Mouse (Mus musculus) ES-E14 (cell line): ENCODE measurements around the gene Unk. TPM values are rescaled to one million over a fixed set of nuclear protein-coding genes. Genes with fewer than 3 reads are reported as not detected.
A peak's percentile ranks its signal among the peaks of the same experiment; 100 is the strongest.

Experiments used
- DNase-seq: peaks from one replicate; pipeline ENCODE4 v3.0.0-alpha.2; 2013; ENCODE audit warnings: low read depth, low spot score
- H3K27ac ChIP-seq: 2 replicates; pipeline ENCODE4 v1.5.1; 2012; ENCODE audit warnings: low read depth, mild to moderate bottlenecking, low read length, moderate library complexity, mixed read lengths; ENCODE audit not compliant: poor library complexity, insufficient read depth, severe bottlenecking
- H3K36me3 ChIP-seq: 2 replicates; pipeline ENCODE4 v1.6.1; 2012; ENCODE audit warnings: mild to moderate bottlenecking, low read length, moderate library complexity, mixed read lengths; ENCODE audit not compliant: control insufficient read depth, poor library complexity, insufficient read depth, severe bottlenecking
- H3K4me1 ChIP-seq, 2 experiments: fragments of 150-350 bp in 1 of 2; sonication (generic) in 1 of 2; 2 replicates each; pipeline ENCODE4 v1.6.1; 2012; ENCODE audit warnings: low read length in 2 of 2, mild to moderate bottlenecking in 1 of 2, mixed read lengths in 1 of 2; ENCODE audit not compliant: control insufficient read depth in 2 of 2, insufficient read depth in 2 of 2, poor library complexity in 1 of 2
- H3K4me3 ChIP-seq, 2 experiments: fragments of 150-350 bp in 1 of 2; sonication (generic) in 1 of 2; 2 replicates each; pipeline ENCODE4 v1.5.1; 2012; ENCODE audit warnings: low read length in 2 of 2, low read depth in 1 of 2, mild to moderate bottlenecking in 1 of 2, mixed read lengths in 1 of 2; ENCODE audit not compliant: insufficient read depth in 1 of 2, poor library complexity in 1 of 2, severe bottlenecking in 1 of 2
- H3K9ac ChIP-seq: 2 replicates; pipeline ENCODE4 v1.6.1; 2012; ENCODE audit warnings: low read depth, mild to moderate bottlenecking, low read length, mixed read lengths; ENCODE audit not compliant: poor library complexity, insufficient read depth, severe bottlenecking
- H3K9me3 ChIP-seq: fragments of 150-350 bp; sonication (generic); 2 replicates; pipeline ENCODE4 v1.6.1; 2012; ENCODE audit warnings: low read depth, mild to moderate bottlenecking, low read length; ENCODE audit not compliant: control insufficient read depth, insufficient read depth
- CHD2 ChIP-seq: IDR thresholded peaks from 2 replicates; pipeline ENCODE4 v1.6.1; 2014; ENCODE audit warnings: mild to moderate bottlenecking, low read depth, low read length, inconsistent platforms
- HCFC1 ChIP-seq: IDR thresholded peaks from 2 replicates; pipeline ENCODE4 v1.6.1; 2012; ENCODE audit warnings: low read length, inconsistent platforms, borderline replicate concordance; ENCODE audit not compliant: insufficient read depth
- MAFK ChIP-seq: IDR thresholded peaks from 2 replicates; pipeline ENCODE4 v1.6.1; 2014; ENCODE audit warnings: mild to moderate bottlenecking, low read depth, low read length, inconsistent platforms; ENCODE audit not compliant: insufficient read depth
- ZC3H11A ChIP-seq: IDR thresholded peaks from 2 replicates; pipeline ENCODE4 v1.6.1; 2012; ENCODE audit warnings: low read depth, mild to moderate bottlenecking, inconsistent platforms, low read length, borderline replicate concordance
- ZNF384 ChIP-seq: IDR thresholded peaks from 2 replicates; pipeline ENCODE4 v1.6.1; 2012; ENCODE audit warnings: low read depth, low read length, inconsistent platforms
- in situ Hi-C, 2 experiments: fragments of 600-800 bp; cut with MboI; formaldehyde crosslinking; loops; one replicate each; pipeline ENCODE4 v1.15.1; 2025; ENCODE audit warnings: low sequenced_read_pairs in 2 of 2, inconsistent platforms in 1 of 2; ENCODE audit not compliant: unreplicated experiment in 2 of 2
- total RNA-seq: library from RNA; depleted of rRNA; stranded (reverse); fragments of 300-350 nt; gene quantifications from 2 replicates; pipeline ENCODE4 v1.2.3, GENCODE M21; 2012

The Unk gene
- total RNA-seq, 1 experiment: 32.5 TPM

- H3K4me1 ChIP-seq: peaks cover 13 to 39% of the 10 kb centered on the region in 2 experiments
- H3K4me3 ChIP-seq: no peak overlapping the region
- TF ChIP-seq ZC3H11A (no peak), MAFK (0 out of 2 replicates have a peak, but pooled peaks have one; percentile 2), CHD2 (no peak), ZNF384 (no peak), HCFC1 (no peak)
- peak overlapping the region; percentile 24; the same call in 1 of the 2 replicates for H3K27ac ChIP-seq
- no peak overlapping the region; the same call in 1 of the 2 replicates for H3K9ac ChIP-seq
- no peaks in the 10 kb centered on the region for H3K9me3 ChIP-seq
- in situ Hi-C loops: no loop called here
- DNase-seq: peak; percentile 69
- no peaks in the 10 kb centered on the region for H3K36me3 ChIP-seq
These were observed 74.0 kb downstream of the Unk start for GRCm38 (mm10) chr11:116104006-116104646.

DNA sequence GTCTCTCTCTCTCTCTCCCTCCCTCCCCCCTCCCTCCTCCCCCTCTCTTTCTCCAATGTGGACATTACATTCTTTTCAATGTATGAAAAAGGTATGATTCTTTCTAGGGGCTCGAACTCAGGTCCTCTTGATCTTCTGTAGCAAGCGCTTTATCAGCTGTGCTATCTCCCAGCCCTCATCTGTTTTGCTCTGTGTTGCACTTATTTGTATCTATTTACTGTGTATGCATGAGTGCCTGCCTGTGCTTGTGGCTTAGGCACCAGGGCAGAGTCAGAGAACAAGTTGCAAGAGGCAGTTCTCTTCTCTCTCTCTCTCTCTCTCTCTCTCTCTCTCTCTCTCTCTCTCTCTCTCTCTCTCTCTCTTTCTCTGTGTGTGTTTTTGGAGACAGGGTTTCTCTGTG, 74.9 kb downstream of the Unk start:
- H3K4me3 ChIP-seq: no peak overlapping the region
- H3K9ac ChIP-seq: no peak overlapping the region
- no peaks in the 10 kb centered on the region for H3K36me3 ChIP-seq
- H3K4me1 ChIP-seq: peaks cover 14 to 40% of the 10 kb centered on the region in 2 experiments
- no peak overlapping the region for H3K27ac ChIP-seq
- no peaks in the 10 kb centered on the region for H3K9me3 ChIP-seq
- no peak for DNase-seq
- in situ Hi-C loops: no loop called here
- TF ChIP-seq MAFK: no peak
- no peak for TF ChIP-seq ZNF384
- TF ChIP-seq CHD2: no peak
- no peak for TF ChIP-seq HCFC1
- TF ChIP-seq ZC3H11A: no peak

DNA sequence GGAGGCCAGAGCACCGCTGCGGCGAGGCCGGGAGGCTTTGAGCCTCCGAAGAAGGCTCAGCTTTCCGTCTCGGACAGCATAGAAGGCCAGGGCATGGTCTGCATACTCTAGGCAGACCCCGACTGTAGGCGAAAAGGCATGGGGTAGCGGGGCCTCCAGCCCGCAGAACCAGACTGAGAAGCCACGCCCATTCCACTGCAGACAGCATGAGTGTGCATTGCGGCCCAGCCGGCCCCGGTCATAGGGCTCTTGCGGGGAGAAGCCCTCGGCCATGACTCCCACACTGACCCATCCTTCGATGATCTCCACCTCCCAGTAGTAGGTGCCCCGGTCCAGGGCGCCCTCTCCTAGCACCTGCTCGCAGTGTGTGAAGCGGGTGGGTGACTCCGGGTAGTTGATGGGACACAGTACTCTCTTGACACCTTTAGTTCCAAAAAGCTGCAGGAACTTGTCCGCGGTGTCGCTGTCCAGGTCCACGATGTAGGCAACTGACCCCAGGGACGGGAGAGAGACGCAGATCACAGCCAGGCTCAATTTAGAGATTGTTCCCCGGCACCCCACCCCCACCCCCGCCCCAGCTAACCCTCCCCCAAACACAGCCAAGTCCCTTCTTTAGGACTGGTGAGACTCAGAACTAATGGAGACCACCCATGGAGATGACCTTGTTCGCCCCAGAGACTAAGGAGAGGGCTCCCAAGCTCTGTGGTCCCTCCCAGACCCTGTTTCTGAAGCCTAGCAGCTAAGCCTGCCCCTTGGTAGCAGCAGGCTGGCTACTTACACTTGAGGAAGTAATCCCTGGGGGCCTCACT, 76.2 kb downstream of the Unk start:
- Histone ChIP-seq H3K9ac (peak overlapping the region; percentile 12; the same call in 1 of the 2 replicates), H3K27ac (no peak overlapping the region), H3K9me3 (no peaks in the 10 kb centered on the region), H3K36me3 (no peaks in the 10 kb centered on the region), H3K4me1 (peaks cover 12 to 40% of the 10 kb centered on the region in 2 experiments), H3K4me3 (peak overlapping the region; percentile 11 to 30; a peak in 3 of 4 replicates)
- in situ Hi-C loops: no loop called here
- no peak for DNase-seq
- TF ChIP-seq ZC3H11A (no peak), CHD2 (no peak), ZNF384 (no peak)

- Histone ChIP-seq H3K9ac (no peak overlapping the region; the same call in 1 of the 2 replicates), H3K36me3 (no peaks in the 10 kb centered on the region), H3K4me1 (peaks cover 12 to 40% of the 10 kb centered on the region in 2 experiments), H3K27ac (no peak overlapping the region), H3K9me3 (no peaks in the 10 kb centered on the region), H3K4me3 (peak overlapping the region; percentile 39 to 67; a peak in 3 of 4 replicates)
- no peak for TF ChIP-seq MAFK
- TF ChIP-seq ZNF384: no peak
- no peak for TF ChIP-seq ZC3H11A
- TF ChIP-seq HCFC1: no peak
- TF ChIP-seq CHD2: no peak
- no peak for DNase-seq
- in situ Hi-C loops: no loop called here
These were observed 77.0 kb downstream of the Unk start for GRCm38 (mm10) chr11:116106963-116107776.
